Mouse (Mus musculus): ENCODE results near the gene Samsn1. TPM values are rescaled to one million over a fixed set of nuclear protein-coding genes. Genes with fewer than 3 reads are reported as not detected.

Samsn1 gene
- 1 to 10 TPM; 1.5 to 1.8 TPM for total RNA-seq (2021)

- no peak for DNase-seq (ENCODE audit: extremely low spot score in 1 of 2, low spot score in 1 of 2)
Observed at GRCm38 (mm10) chr16:76022181-76022580, at the start of gene Samsn1. Gene Samsn1, minus strand, starts transcription at chr16:76022281.

DNA sequence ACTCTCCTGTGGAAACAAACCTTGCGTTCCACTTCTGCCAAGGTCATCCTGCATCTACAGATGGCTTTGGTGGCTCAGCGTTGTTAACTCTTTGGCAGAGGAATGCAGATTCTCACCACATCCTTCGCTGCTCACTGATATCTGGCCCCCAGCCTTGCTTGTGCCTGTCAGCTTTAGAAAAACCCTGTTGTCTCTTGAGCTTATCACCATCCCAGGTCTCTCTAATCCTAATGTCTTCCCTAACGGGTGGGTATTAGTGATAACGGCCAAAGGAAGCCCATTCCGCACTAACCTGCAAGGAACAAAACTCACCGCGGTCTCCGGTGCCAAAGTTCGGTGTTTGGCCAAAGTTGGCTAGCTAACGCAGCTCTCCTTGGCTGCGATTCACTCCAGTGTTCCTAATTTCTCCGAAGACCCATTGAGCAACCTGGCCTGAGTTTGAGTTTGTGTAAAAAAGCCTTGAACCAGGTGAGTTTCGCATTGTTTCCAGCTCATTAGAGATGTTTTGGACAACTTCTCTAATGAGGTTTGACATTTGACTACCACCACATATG lies 44.1 kb upstream of the Samsn1 start:
- no peak for DNase-seq (ENCODE audit: extremely low spot score in 1 of 2, low spot score in 1 of 2)

DNA sequence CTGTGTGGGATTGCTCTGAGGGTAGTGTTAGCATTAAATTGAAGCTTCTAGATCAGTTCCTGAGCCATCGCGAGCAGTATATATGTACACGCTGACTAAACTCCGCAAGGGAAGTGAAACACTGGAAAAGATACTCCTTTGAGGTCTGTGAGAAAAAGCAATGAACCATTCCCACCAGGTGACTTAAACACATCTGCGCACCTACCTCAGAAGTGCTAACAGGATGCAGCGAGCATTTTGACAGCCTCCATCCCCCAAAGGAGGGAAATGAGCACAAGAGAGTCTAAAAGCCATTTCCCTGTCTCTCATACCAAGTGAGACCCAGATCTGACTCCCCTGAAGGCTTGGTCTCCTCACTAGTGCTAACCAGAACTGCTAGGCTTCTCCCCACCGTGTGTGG lies 32.9 kb upstream of the Samsn1 start:
- DNase-seq (ENCODE audit: extremely low spot score in 1 of 2, low spot score in 1 of 2), result no peak

- DNase-seq (ENCODE audit: extremely low spot score in 1 of 2, low spot score in 1 of 2), result no peak
Observed at GRCm38 (mm10) chr16:76054079-76054478, 32.0 kb upstream of the Samsn1 start.

- no peak for DNase-seq (ENCODE audit: extremely low spot score in 1 of 2, low spot score in 1 of 2)
Observed at GRCm38 (mm10) chr16:76053537-76053936, 31.5 kb upstream of the Samsn1 start.

DNA sequence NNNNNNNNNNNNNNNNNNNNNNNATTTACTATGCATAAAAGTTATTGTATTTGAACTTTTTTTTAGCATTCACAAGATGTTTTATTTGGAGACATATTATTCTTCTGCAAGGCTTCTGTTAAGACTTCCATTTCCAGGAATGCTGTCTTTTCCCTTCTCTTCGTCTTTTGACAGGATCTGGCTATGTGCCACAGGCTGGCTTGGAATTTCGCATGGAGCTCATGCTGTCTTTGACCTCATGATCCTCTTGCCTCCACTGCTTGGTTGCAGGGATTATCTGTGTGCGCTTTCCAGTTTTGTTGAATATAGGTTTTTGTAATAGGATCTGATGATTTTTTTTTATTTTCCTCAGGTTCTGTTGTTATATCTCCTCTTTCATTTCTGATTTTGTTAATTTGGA lies 25.0 kb upstream of the Samsn1 start:
- no peak for DNase-seq (ENCODE audit: extremely low spot score in 1 of 2, low spot score in 1 of 2)

GRCm38 (mm10) chr16:76040319-76040945 lies 18.4 kb upstream of the Samsn1 start:
- no peak for DNase-seq (ENCODE audit: extremely low spot score in 1 of 2, low spot score in 1 of 2)

DNA sequence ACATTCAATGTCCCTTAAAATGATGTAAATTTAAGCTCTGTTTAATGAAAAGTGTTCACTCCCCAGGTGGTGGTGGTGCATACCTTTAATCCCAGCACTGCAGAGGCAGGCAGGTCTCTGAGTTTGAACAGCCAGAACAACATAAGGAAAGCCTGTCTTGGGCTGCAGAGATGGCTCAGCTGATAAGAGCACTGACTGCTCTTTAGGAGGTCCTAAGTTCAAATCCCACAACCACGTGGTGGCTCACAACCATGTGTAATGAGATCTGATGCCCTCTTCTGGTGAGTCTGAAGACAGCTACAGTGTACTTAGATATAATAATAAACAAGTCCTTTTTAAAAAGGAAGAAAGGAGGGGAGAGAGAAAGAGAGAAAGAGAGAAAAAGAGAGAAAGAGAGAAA lies 2.9 kb downstream of the Samsn1 start:
- DNase-seq (ENCODE audit: extremely low spot score in 1 of 2, low spot score in 1 of 2), result no peak

GRCm38 (mm10) chr16:76003812-76004389 lies 18.2 kb downstream of the Samsn1 start:
- DNase-seq (ENCODE audit: extremely low spot score in 1 of 2, low spot score in 1 of 2), result no peak

DNA sequence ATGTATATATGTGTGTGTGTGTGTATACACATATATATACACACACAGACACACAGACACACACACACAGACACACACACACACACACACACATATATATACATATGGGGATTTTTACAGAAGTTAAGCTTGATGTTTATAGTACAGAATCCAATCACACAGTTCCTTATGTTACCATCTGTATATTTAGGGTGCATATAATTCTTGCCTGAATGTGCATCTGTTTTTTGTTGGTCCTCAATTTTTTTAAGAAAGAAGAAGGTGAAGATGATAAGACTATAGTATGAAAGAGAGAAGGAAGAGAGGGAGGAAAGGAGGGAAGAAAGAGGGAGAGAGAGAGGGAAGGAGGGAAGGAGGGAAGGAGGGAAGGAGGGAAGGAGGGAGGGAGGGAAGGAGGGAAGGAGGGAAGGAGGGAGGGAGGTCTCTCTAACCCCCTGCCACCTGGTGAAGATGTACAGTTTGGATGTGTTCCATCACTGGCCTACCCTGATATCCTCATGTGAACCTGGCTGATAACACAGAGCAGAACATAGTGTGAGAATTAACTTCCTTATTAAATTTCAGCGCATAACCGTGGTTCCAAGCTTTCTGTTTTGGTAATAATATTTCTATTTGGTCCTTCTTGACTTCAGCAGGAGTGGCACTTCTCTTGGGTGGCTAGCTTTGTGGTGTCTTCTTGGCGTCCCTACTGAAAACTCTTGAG lies 19.1 kb downstream of the Samsn1 start:
- no peak for DNase-seq (ENCODE audit: extremely low spot score in 1 of 2, low spot score in 1 of 2)

GRCm38 (mm10) chr16:76002287-76002686 lies 19.8 kb downstream of the Samsn1 start:
- DNase-seq (ENCODE audit: extremely low spot score in 1 of 2, low spot score in 1 of 2), result no peak

DNA sequence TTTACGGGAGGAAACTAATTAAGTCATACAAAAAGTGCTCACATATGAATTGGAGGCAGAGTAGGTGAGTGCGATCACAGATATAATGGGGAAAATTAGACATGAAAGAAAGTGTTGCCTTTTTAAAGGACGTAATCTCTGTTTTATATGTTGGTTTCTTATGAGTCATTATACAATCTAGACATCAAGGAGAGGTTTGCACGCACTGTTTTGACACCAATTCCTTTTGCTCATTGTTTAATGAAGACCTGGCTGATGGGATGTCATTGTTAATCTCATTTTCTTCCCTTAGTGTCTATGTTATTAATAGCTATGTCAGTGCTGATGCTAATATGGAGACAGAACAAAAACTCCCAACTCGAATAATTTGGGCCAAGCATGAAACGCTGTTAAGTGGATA lies 20.3 kb downstream of the Samsn1 start:
- DNase-seq (ENCODE audit: extremely low spot score in 1 of 2, low spot score in 1 of 2), result no peak

- no peak for DNase-seq (ENCODE audit: extremely low spot score in 1 of 2, low spot score in 1 of 2)
Observed at GRCm38 (mm10) chr16:76000127-76000526, 22.0 kb downstream of the Samsn1 start.

DNA sequence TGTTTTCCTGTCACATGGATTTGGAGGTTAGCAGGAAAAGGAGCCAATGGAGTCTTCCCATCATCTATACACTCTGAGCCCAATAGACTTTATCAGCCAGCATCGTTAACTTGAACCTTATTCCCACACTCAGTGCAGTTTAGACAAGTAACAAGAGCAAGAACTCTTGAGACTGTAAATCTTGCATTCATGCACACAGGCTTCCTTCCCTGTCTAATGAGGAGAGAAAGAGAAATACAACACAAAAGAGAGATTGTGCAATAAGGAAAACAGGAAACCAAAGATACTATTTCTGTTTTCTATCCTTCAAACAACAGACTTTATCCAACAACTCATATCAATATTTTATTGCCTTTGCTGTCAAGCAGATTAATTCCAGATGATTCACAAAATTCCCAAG lies 31.9 kb downstream of the Samsn1 start:
- DNase-seq (ENCODE audit: extremely low spot score in 1 of 2, low spot score in 1 of 2), result no peak

DNA sequence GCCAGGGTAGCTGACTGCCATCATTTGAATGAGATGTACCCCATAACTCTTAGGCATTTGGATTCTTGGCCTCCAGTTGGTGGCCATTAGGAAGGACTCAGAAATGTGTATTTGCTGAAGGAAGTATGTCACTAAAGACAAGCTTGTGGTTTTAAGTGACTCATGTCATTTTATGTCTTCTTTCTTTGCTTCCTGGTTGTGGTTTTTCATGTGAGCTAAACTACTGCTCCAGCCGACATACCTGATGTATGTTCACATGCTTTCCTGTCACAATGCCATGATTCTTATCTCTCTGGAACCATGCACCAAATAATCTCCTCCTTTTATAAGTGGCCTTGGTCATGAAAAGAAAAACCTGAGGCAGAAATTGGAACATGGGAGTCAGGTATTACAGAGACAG lies 38.2 kb downstream of the Samsn1 start:
- DNase-seq (ENCODE audit: extremely low spot score in 1 of 2, low spot score in 1 of 2), result no peak

DNA sequence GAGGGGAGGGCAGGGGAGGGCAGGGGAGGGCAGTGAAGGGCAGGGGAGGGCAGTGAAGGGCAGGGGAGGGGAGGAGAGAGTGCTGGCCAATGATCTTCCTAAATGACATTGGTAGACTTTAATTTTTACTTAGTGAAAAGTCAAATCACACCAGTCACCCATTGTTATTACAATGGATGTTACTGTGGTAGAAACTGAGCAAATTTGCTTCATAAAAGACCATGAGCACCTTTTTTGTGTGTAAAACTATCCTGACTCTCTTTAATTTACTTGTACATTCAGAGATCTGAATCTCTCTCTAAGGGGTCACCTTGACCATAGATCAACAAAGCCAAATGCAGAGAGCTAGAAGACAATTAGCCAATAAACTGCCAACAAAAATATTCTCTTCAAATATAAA lies 42.7 kb downstream of the Samsn1 start:
- DNase-seq (ENCODE audit: extremely low spot score in 1 of 2, low spot score in 1 of 2), result no peak

- DNase-seq (ENCODE audit: extremely low spot score in 1 of 2, low spot score in 1 of 2), result no peak
Observed at GRCm38 (mm10) chr16:75977798-75978197, 44.3 kb downstream of the Samsn1 start.

DNA sequence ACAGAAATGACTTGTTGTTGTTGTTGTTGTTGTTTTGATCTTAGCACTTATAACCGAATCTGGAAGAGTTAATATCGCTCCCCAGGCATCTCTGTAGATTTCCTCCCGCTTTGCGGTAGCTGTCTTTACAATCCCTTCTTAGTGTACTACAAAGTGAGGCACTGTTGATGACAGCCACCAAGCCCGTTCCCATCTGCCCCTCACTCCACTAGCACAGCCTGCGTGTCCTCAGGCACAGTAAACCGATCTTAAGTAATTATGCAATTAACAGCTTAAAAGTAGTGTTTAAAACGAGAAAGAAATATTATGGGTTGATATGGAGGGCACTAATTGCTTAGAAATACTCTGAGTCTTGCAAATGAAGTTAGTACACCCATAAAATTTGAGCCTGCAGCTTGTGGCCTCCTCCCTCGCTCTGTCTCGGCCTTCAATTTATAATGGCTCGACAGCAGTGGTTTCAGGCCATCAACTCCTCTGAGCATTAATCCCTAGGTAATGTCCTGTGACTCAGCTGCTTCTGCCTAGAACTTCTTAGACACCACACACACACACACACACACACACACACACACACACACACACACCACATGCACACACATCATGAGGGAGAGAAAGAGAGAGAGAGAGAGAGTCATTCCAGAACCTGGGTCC lies 46.3 kb downstream of the Samsn1 start:
- DNase-seq (ENCODE audit: extremely low spot score in 1 of 2, low spot score in 1 of 2), result no peak

GRCm38 (mm10) chr16:75970266-75970998 lies 51.6 kb downstream of the Samsn1 start:
- DNase-seq (ENCODE audit: extremely low spot score in 1 of 2, low spot score in 1 of 2), result no peak

DNA sequence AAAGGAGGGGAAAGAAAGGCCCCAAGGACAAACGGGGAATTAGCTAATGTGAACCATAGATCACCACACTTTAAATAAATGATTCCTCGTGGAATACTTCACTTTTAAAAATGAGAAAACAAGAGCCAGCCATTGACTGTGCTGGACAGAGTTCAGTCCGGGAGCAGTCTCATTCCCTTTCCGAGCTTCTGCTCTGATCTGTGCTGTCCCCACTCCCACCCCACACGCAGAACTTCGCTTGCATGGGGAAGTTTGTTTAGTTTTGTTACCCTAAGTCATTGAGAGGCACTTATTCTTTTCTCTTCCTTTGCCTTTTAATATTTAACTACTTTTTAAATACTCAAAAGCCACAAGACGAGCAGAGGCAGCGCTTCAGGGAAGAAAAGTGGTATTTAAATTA lies 60.1 kb downstream of the Samsn1 start:
- DNase-seq (ENCODE audit: extremely low spot score in 1 of 2, low spot score in 1 of 2), result no peak

GRCm38 (mm10) chr16:75961487-75961886 lies 60.6 kb downstream of the Samsn1 start:
- DNase-seq (ENCODE audit: extremely low spot score in 1 of 2, low spot score in 1 of 2), result no peak

Measured in layer of hippocampus, postnatal 25 days (tissue).